Mouse (Mus musculus): Measurements from ENCODE around the gene 2310022A10Rik.

GRCm38 (mm10) chr7:27609285-27609684 is 56.3 kb downstream of the 2310022A10Rik start:
- TF ChIP-seq ZNF384 (IDR thresholded peaks at IDR 0.05; ENCODE audit: low read depth, low read length): no peak
- no peak for TF ChIP-seq GABPA (IDR thresholded peaks at IDR 0.05; ENCODE audit: insufficient replicate concordance, low read depth, low read length)
- no peak for TF ChIP-seq USF2 (conservative IDR thresholded peaks at IDR 0.05; ENCODE audit: low read depth, low read length)
- TF ChIP-seq CTCF (conservative IDR thresholded peaks at IDR 0.05 in 1 of 2, IDR thresholded peaks at IDR 0.05 in 1 of 2; ENCODE audit: low read depth in 2 of 2, low read length in 2 of 2): no peak

Measured in CH12.LX (cell line).